Comparison of ENCODE assay signal across 33 mouse cellular contexts in genomic region chr2:104717231-104717735, GRCm38 (mm10). TPM values are rescaled to one million over a fixed set of nuclear protein-coding genes. Genes with fewer than 3 reads are reported as not detected.
DNase-seq lines count a peak whose midpoint lies in the region; ATAC-seq and TF ChIP-seq lines count a peak whose summit lies in the region.
"Had no signal": no experiment of that assay in that cellular context is flagged by ENCODE, and none has a peak within 500 bp of the region (broad histone marks: within the 10 kb centered on the region; RNA-seq: fewer than 3 reads in every experiment).

No protein-coding gene starts in this region.

- intact Hi-C loops in gastrocnemius, postnatal 14 days (cut with DNase I; ENCODE audit: low total_unique reads): no loop called here

- DNase-seq in gastrocnemius, adult 18-20 months (ENCODE audit: low spot score): peak; percentile 23
- no peak for DNase-seq in gastrocnemius, postnatal 14 days
- DNase-seq in limb, embryonic 10.5 days (ENCODE audit: low spot score): no peak
- peak; percentile 66 for DNase-seq in 3T3-L1 (ENCODE audit: low read depth, low spot score)
- no peak for DNase-seq in forebrain, postnatal 0 days
- no peak for DNase-seq in thymus, postnatal 4 days
- DNase-seq: adrenal gland, postnatal 10 days; B cell, adult 2 months; cerebellum, adult 2 months; liver, postnatal 0 days; lung, postnatal 10 days; midbrain, embryonic 14.5 days; retina, postnatal 1 day; right cerebral cortex, postnatal 25 days; thymus, postnatal 25 days had no signal

- 64% methylated on average over 2 of the region's 2 CpGs for WGBS in limb, embryonic 15.5 days
- WGBS in limb, embryonic 10.5 days: 97% methylated on average over 2 of the region's 2 CpGs
- 82% methylated on average over 2 of the region's 2 CpGs for WGBS in forebrain, postnatal 0 days

- H3K9ac ChIP-seq in limb, embryonic 15.5 days: no peak overlapping the region
- no peak overlapping the region for H3K9ac ChIP-seq in forebrain, postnatal 0 days
- H3K9ac ChIP-seq: heart, embryonic 12.5 days; hindbrain, embryonic 12.5 days; liver, postnatal 0 days had no signal

- H3K27ac ChIP-seq in limb, embryonic 15.5 days: 0 out of 2 replicates have a peak overlapping the region, but pooled peaks have one; percentile 11
- no peak overlapping the region for H3K27ac ChIP-seq in limb, embryonic 10.5 days
- no peak overlapping the region for H3K27ac ChIP-seq in forebrain, postnatal 0 days (ENCODE audit: low read depth, low read length)
- H3K27ac ChIP-seq: hindbrain, embryonic 12.5 days had no signal

- TF ChIP-seq CTCF in forebrain, postnatal 0 days (IDR thresholded peaks at IDR 0.05; ENCODE audit: low read depth): no peak

- H3K9me3 ChIP-seq in limb, embryonic 15.5 days: no peaks in the 10 kb centered on the region
- no peaks in the 10 kb centered on the region for H3K9me3 ChIP-seq in limb, embryonic 10.5 days (replicated peaks)
- no peaks in the 10 kb centered on the region for H3K9me3 ChIP-seq in forebrain, postnatal 0 days (ENCODE audit: low read length)
- H3K9me3 ChIP-seq: G1E; heart, embryonic 12.5 days; hindbrain, embryonic 12.5 days had no signal

- no peak overlapping the region for H3K4me3 ChIP-seq in limb, embryonic 15.5 days
- no peak overlapping the region for H3K4me3 ChIP-seq in limb, embryonic 10.5 days
- no peak overlapping the region for H3K4me3 ChIP-seq in forebrain, postnatal 0 days (ENCODE audit: low read depth, low read length)
- H3K4me3 ChIP-seq: heart, embryonic 12.5 days; hindbrain, embryonic 12.5 days had no signal

- no peak overlapping the region for H3K4me2 ChIP-seq in limb, embryonic 15.5 days
- H3K4me2 ChIP-seq in forebrain, postnatal 0 days (ENCODE audit: low read depth): no peak overlapping the region
- H3K4me2 ChIP-seq: heart, embryonic 12.5 days; hindbrain, embryonic 12.5 days; liver, embryonic 11.5 days had no signal

- H3K4me1 ChIP-seq in limb, embryonic 15.5 days: peaks cover 8% of the 10 kb centered on the region; the same call in 1 of the 2 replicates
- peaks cover 12% of the 10 kb centered on the region; the same call in 1 of the 2 replicates for H3K4me1 ChIP-seq in limb, embryonic 10.5 days
- H3K4me1 ChIP-seq in forebrain, postnatal 0 days (ENCODE audit: insufficient read depth): no peaks in the 10 kb centered on the region
- H3K4me1 ChIP-seq: heart, embryonic 12.5 days; hindbrain, embryonic 12.5 days had no signal

- no peak for ATAC-seq in limb, embryonic 15.5 days (ENCODE audit: insufficient number of reproducible peaks, low FRiP score, low TSS enrichment, low read depth)
- peak; percentile 46 to 60; a peak in 1 of 4 replicates for ATAC-seq in hematopoietic stem cell, adult 5-6 weeks (replicated peaks in 1 of 2; ENCODE audit: insufficient read depth in 1 of 2, low FRiP score in 2 of 2, low TSS enrichment in 1 of 2, low read depth in 1 of 2, poor library complexity in 2 of 2, severe bottlenecking in 2 of 2)
- no peak for ATAC-seq in forebrain, postnatal 0 days
- ATAC-seq: activated CD4-positive, CD25-positive, alpha-beta regulatory T cell, adult 4 months; forebrain, embryonic 14.5 days; intestine, postnatal 0 days; liver, postnatal 0 days had no signal

- peaks cover 7% of the 10 kb centered on the region; the same call in 1 of the 2 replicates for H3K27me3 ChIP-seq in limb, embryonic 15.5 days
- H3K27me3 ChIP-seq in limb, embryonic 10.5 days (ENCODE audit: low read depth, poor library complexity, severe bottlenecking): peaks cover 13% of the 10 kb centered on the region
- no peaks in the 10 kb centered on the region for H3K27me3 ChIP-seq in forebrain, postnatal 0 days (ENCODE audit: insufficient read depth, low read length)
- H3K27me3 ChIP-seq: CH12.LX had no signal

- no peaks in the 10 kb centered on the region for H3K36me3 ChIP-seq in limb, embryonic 15.5 days
- H3K36me3 ChIP-seq in limb, embryonic 10.5 days: no peaks in the 10 kb centered on the region
- no peaks in the 10 kb centered on the region for H3K36me3 ChIP-seq in forebrain, postnatal 0 days (ENCODE audit: insufficient read depth)
- H3K36me3 ChIP-seq: G1E; heart, embryonic 12.5 days; hindbrain, embryonic 12.5 days had no signal

RNA-seq across cellular contexts. Expression of gene Pin1rt1, which starts 1.1 kb away (rescaled TPM):
- not detected for total RNA-seq in gastrocnemius, adult 18-20 months (2021)
- total RNA-seq in gastrocnemius, postnatal 14 days (2021): not detected
- 0.20 TPM in 1 of 2 replicates, not detected in the other for polyA plus RNA-seq in limb, embryonic 15.5 days (2015; fragmentation: Nextera tagmentation; extraction: Ambion mirVana)
- polyA plus RNA-seq in limb, embryonic 10.5 days (2016; fragmentation: Nextera tagmentation; extraction: Ambion mirVana): 0.13 TPM in 1 of 2 replicates, not detected in the other
- not detected in 2 replicates for total RNA-seq in hematopoietic stem cell, adult 5-6 weeks (2017)
- total RNA-seq in forebrain, postnatal 0 days (2014; rRNA removed): not detected in 2 replicates
- polyA plus RNA-seq in forebrain, postnatal 0 days (2015; fragmentation: Nextera tagmentation; extraction: Ambion mirVana): not detected in 2 replicates
- total RNA-seq: adrenal gland, postnatal 10 days; CH12.LX; G1E; heart, postnatal 10 days; layer of hippocampus, postnatal 25 days; megakaryocyte-erythroid progenitor cell, adult 5-6 weeks had no signal
- polyA plus RNA-seq: activated CD4-positive, CD25-positive, alpha-beta regulatory T cell, adult 4 months; embryonic facial prominence, embryonic 14.5 days; forebrain, embryonic 14.5 days; G1E; heart, embryonic 12.5 days; intestine, postnatal 0 days; kidney, embryonic 16.5 days; limb, embryonic 11.5 days; liver, embryonic 11.5 days; liver, postnatal 0 days; midbrain, embryonic 14.5 days; neural tube, embryonic 11.5 days; spleen, adult 2 months had no signal

RNA-seq across cellular contexts. Expression of gene Tcp11l1, which starts 5.3 kb away (rescaled TPM):
- total RNA-seq in gastrocnemius, adult 18-20 months (2021): 10 to 100 TPM in 1 of 2 experiments, 1 to 10 TPM in 1; 7.1 to 10.8 TPM
- 1 to 10 TPM; 4.5 TPM for total RNA-seq in gastrocnemius, postnatal 14 days (2021)
- 33.7 and 35.3 TPM in 2 replicates for polyA plus RNA-seq in limb, embryonic 15.5 days (2015; fragmentation: Nextera tagmentation; extraction: Ambion mirVana)
- 35.0 and 52.5 TPM in 2 replicates for polyA plus RNA-seq in limb, embryonic 10.5 days (2016; fragmentation: Nextera tagmentation; extraction: Ambion mirVana)
- total RNA-seq in hematopoietic stem cell, adult 5-6 weeks (2017): 12.6 and 15.9 TPM in 2 replicates
- total RNA-seq in forebrain, postnatal 0 days (2014; rRNA removed): 32.9 and 40.7 TPM in 2 replicates
- 54.1 and 57.5 TPM in 2 replicates for polyA plus RNA-seq in forebrain, postnatal 0 days (2015; fragmentation: Nextera tagmentation; extraction: Ambion mirVana)

RNA-seq across cellular contexts. Expression of gene Depdc7, which starts 25.4 kb away (rescaled TPM):
- 1 to 10 TPM; 1.6 to 2.0 TPM for total RNA-seq in gastrocnemius, adult 18-20 months (2021)
- 1 to 10 TPM in 1 of 2 experiments, under 1 TPM in 1; 0.97 to 1.7 TPM for total RNA-seq in gastrocnemius, postnatal 14 days (2021)
- polyA plus RNA-seq in limb, embryonic 15.5 days (2015; fragmentation: Nextera tagmentation; extraction: Ambion mirVana): 8.3 and 8.7 TPM in 2 replicates
- polyA plus RNA-seq in limb, embryonic 10.5 days (2016; fragmentation: Nextera tagmentation; extraction: Ambion mirVana): 1.8 and 2.7 TPM in 2 replicates
- 0.88 and 1.6 TPM in 2 replicates for total RNA-seq in hematopoietic stem cell, adult 5-6 weeks (2017)
- total RNA-seq in forebrain, postnatal 0 days (2014; rRNA removed): 0.90 and 1.3 TPM in 2 replicates
- polyA plus RNA-seq in forebrain, postnatal 0 days (2015; fragmentation: Nextera tagmentation; extraction: Ambion mirVana): 0.70 and 0.82 TPM in 2 replicates
- total RNA-seq: megakaryocyte-erythroid progenitor cell, adult 5-6 weeks had no signal
- polyA plus RNA-seq: activated CD4-positive, CD25-positive, alpha-beta regulatory T cell, adult 4 months had no signal

Comparison
In these comparisons a context has a peak if more than half of its experiments do, and no peak if none do; other contexts are left out.
1. DNase-seq: peak in gastrocnemius, adult 18-20 months (single experiment) and 3T3-L1 (single experiment); none in gastrocnemius, postnatal 14 days (single experiment), limb, embryonic 10.5 days (single experiment), forebrain, postnatal 0 days (single experiment) and thymus, postnatal 4 days (single experiment).
2. ATAC-seq: peak in hematopoietic stem cell, adult 5-6 weeks (2 of 2); none in limb, embryonic 15.5 days (single experiment) and forebrain, postnatal 0 days (single experiment).